Mouse (Mus musculus): Measurements from ENCODE around the gene Ppp6r2. TPM values are rescaled to one million over a fixed set of nuclear protein-coding genes. Genes with fewer than 3 reads are reported as not detected.

Gene Ppp6r2
- total RNA-seq (2014; rRNA removed) (225 and 315 TPM in 2 replicates), polyA plus RNA-seq (2015; fragmentation: Nextera tagmentation; extraction: Ambion mirVana) (76.5 and 87.1 TPM in 2 replicates)

GRCm38 (mm10) chr15:89210915-89211715 lies at the start of gene Ppp6r2:
Gene Ppp6r2 (plus strand): TSS chr15:89211553.
- WGBS = 5% methylated on average over 47 of the region's 73 CpGs
- TF ChIP-seq CTCF (IDR thresholded peaks at IDR 0.05) = peak; percentile 65
- peak within 1 kb of the TSS; percentile 84 for H3K4me2 ChIP-seq (ENCODE audit: low read depth, low read length, poor library complexity, severe bottlenecking)
- ATAC-seq (ENCODE audit: low FRiP score) (peak; percentile 84), DNase-seq (ENCODE audit: low spot score) (peak; percentile 82)
- H3K27ac ChIP-seq (ENCODE audit: low read depth, low read length) = peak within 1 kb of the TSS; percentile 90
- H3K27me3 ChIP-seq (ENCODE audit: insufficient read depth, low read length) = no peaks in the 10 kb centered on the region
- no peaks in the 10 kb centered on the region for H3K36me3 ChIP-seq (ENCODE audit: insufficient read depth, low read length)
- H3K4me1 ChIP-seq (ENCODE audit: insufficient read depth, low read length) = 0 out of 2 replicates have a peak, but pooled peaks cover 3% of the 10 kb centered on the region
- H3K4me3 ChIP-seq (ENCODE audit: low read depth, low read length) = peak within 1 kb of the TSS; percentile 74
- H3K9ac ChIP-seq (replicated peaks; ENCODE audit: low read length, poor library complexity, severe bottlenecking) = peak within 1 kb of the TSS; percentile 94
- H3K9me3 ChIP-seq (ENCODE audit: low read length) = no peaks in the 10 kb centered on the region

DNA sequence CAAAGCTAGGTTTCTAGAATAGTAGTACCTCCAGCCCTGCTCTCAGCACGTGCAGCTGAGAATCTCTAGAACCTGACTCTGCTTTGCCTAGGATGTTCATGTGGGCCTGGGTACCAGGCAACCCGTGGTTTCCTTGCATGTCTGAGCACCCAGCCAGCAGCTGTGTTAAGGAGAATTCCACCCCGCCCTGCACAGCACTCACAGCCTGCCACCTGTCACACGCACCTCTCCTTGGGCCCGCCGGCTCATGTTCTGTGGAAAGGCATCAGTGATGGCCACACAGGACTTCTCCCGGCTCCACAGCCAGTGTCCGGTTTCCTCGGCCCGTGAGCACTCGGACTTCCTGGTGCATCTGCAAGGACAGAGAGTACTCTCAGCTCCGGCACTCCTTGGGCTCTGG lies 45.9 kb upstream of the Ppp6r2 start:
- no peaks in the 10 kb centered on the region for H3K9me3 ChIP-seq (ENCODE audit: low read length)
- no peak overlapping the region for H3K4me2 ChIP-seq (ENCODE audit: low read depth, low read length, poor library complexity, severe bottlenecking)
- peaks cover 81% of the 10 kb centered on the region for H3K36me3 ChIP-seq (ENCODE audit: insufficient read depth, low read length)
- TF ChIP-seq CTCF (IDR thresholded peaks at IDR 0.05) = no peak
- DNase-seq (ENCODE audit: low spot score) (no peak), ATAC-seq (ENCODE audit: low FRiP score) (no peak)
- H3K4me1 ChIP-seq (ENCODE audit: insufficient read depth, low read length) = no peaks in the 10 kb centered on the region
- H3K27me3 ChIP-seq (ENCODE audit: insufficient read depth, low read length) = no peaks in the 10 kb centered on the region
- H3K4me3 ChIP-seq (ENCODE audit: low read depth, low read length) = no peak overlapping the region
- no peak overlapping the region for H3K27ac ChIP-seq (ENCODE audit: low read depth, low read length)
- no peak overlapping the region for H3K9ac ChIP-seq (replicated peaks; ENCODE audit: low read length, poor library complexity, severe bottlenecking)
- WGBS = 95% methylated on average over 12 of the region's 12 CpGs

- H3K27me3 ChIP-seq (ENCODE audit: insufficient read depth, low read length) = no peaks in the 10 kb centered on the region
- no peak for ATAC-seq (ENCODE audit: low FRiP score)
- no peak overlapping the region for H3K9ac ChIP-seq (replicated peaks; ENCODE audit: low read length, poor library complexity, severe bottlenecking)
- DNase-seq (ENCODE audit: low spot score) = no peak
- no peak overlapping the region for H3K4me2 ChIP-seq (ENCODE audit: low read depth, low read length, poor library complexity, severe bottlenecking)
- TF ChIP-seq CTCF (IDR thresholded peaks at IDR 0.05) = no peak
- H3K4me3 ChIP-seq (ENCODE audit: low read depth, low read length) = no peak overlapping the region
- H3K4me1 ChIP-seq (ENCODE audit: insufficient read depth, low read length) = peaks cover 11% of the 10 kb centered on the region
- H3K9me3 ChIP-seq (ENCODE audit: low read length) = no peaks in the 10 kb centered on the region
- peaks cover 47% of the 10 kb centered on the region for H3K36me3 ChIP-seq (ENCODE audit: insufficient read depth, low read length)
- no peak overlapping the region for H3K27ac ChIP-seq (ENCODE audit: low read depth, low read length)
- WGBS = 58% methylated on average over 10 of the region's 10 CpGs
Measured at GRCm38 (mm10) chr15:89168922-89169321, 42.4 kb upstream of the Ppp6r2 start.

- H3K4me1 ChIP-seq (ENCODE audit: insufficient read depth, low read length) = peaks cover 14% of the 10 kb centered on the region
- H3K4me2 ChIP-seq (ENCODE audit: low read depth, low read length, poor library complexity, severe bottlenecking) = no peak overlapping the region
- WGBS = 14% methylated on average over 10 of the region's 10 CpGs
- no peak overlapping the region; the same call in 1 of the 2 replicates for H3K9ac ChIP-seq (replicated peaks; ENCODE audit: low read length, poor library complexity, severe bottlenecking)
- ATAC-seq (ENCODE audit: low FRiP score) (no peak), DNase-seq (ENCODE audit: low spot score) (peak; percentile 81)
- TF ChIP-seq CTCF (IDR thresholded peaks at IDR 0.05) = no peak
- H3K27me3 ChIP-seq (ENCODE audit: insufficient read depth, low read length) = no peaks in the 10 kb centered on the region
- H3K4me3 ChIP-seq (ENCODE audit: low read depth, low read length) = no peak overlapping the region
- no peak overlapping the region for H3K27ac ChIP-seq (ENCODE audit: low read depth, low read length)
- H3K9me3 ChIP-seq (ENCODE audit: low read length) = no peaks in the 10 kb centered on the region
- peaks cover 42% of the 10 kb centered on the region for H3K36me3 ChIP-seq (ENCODE audit: insufficient read depth, low read length)
Measured at GRCm38 (mm10) chr15:89169431-89169830, 41.9 kb upstream of the Ppp6r2 start.

GRCm38 (mm10) chr15:89170102-89170501 lies 41.3 kb upstream of the Ppp6r2 start:
- DNase-seq (ENCODE audit: low spot score) (no peak), ATAC-seq (ENCODE audit: low FRiP score) (no peak)
- no peak overlapping the region for H3K4me2 ChIP-seq (ENCODE audit: low read depth, low read length, poor library complexity, severe bottlenecking)

DNA sequence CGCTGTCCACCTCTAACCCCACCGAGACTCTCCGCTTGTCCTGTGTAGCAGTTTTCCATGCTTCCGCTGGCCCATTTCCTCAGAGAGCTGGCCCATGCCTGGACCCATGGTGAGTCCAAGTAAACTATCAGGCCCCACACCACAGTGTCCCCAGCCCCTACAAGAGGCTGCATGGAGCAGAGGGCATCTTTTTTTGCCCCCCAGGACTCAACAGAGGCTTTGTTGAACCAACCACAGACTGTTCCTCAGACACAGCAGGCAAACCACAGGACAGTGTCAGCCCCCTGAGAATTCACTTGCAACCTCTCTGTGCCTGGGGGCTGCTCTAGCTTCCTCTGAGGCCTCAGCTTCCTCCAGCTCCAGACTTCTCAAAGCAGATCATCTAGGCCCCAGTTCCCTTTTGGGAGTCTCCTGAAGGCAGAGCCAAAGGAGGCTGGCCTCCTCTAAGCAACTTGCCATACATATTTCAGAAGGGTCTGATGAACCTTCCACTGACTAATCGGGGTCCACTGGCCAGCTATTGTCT lies 39.8 kb upstream of the Ppp6r2 start:
- Histone ChIP-seq H3K9ac (replicated peaks; ENCODE audit: low read length, poor library complexity, severe bottlenecking) (no peak overlapping the region), H3K36me3 (ENCODE audit: insufficient read depth, low read length) (peaks cover 20% of the 10 kb centered on the region), H3K4me2 (ENCODE audit: low read depth, low read length, poor library complexity, severe bottlenecking) (no peak overlapping the region), H3K27me3 (ENCODE audit: insufficient read depth, low read length) (no peaks in the 10 kb centered on the region), H3K4me1 (ENCODE audit: insufficient read depth, low read length) (peaks cover 19% of the 10 kb centered on the region), H3K9me3 (ENCODE audit: low read length) (no peaks in the 10 kb centered on the region), H3K4me3 (ENCODE audit: low read depth, low read length) (no peak overlapping the region), H3K27ac (ENCODE audit: low read depth, low read length) (no peak overlapping the region)
- no peak for TF ChIP-seq CTCF (IDR thresholded peaks at IDR 0.05)
- 86% methylated on average over 5 of the region's 5 CpGs for WGBS
- DNase-seq (ENCODE audit: low spot score) (no peak), ATAC-seq (ENCODE audit: low FRiP score) (no peak)

More at GRCm38 (mm10) chr15:89170102-89170501, 41.3 kb upstream of the Ppp6r2 start:
- Histone ChIP-seq H3K27ac (ENCODE audit: low read depth, low read length) (no peak overlapping the region), H3K27me3 (ENCODE audit: insufficient read depth, low read length) (no peaks in the 10 kb centered on the region), H3K9ac (replicated peaks; ENCODE audit: low read length, poor library complexity, severe bottlenecking) (no peak overlapping the region), H3K4me3 (ENCODE audit: low read depth, low read length) (no peak overlapping the region), H3K36me3 (ENCODE audit: insufficient read depth, low read length) (peaks cover 35% of the 10 kb centered on the region), H3K4me1 (ENCODE audit: insufficient read depth, low read length) (peaks cover 14% of the 10 kb centered on the region), H3K9me3 (ENCODE audit: low read length) (no peaks in the 10 kb centered on the region)
- WGBS = 61% methylated on average over 3 of the region's 3 CpGs
- no peak for TF ChIP-seq CTCF (IDR thresholded peaks at IDR 0.05)

Measured in midbrain, postnatal 0 days (tissue).